Mouse (Mus musculus) midbrain, postnatal 0 days (tissue): ENCODE results near the gene Faap24. TPM values are rescaled to one million over a fixed set of nuclear protein-coding genes. Genes with fewer than 3 reads are reported as not detected.

Source experiments
- ATAC-seq: fragments of 200-750 bp; cut with Nextera tagmentation; 2 replicates; pipeline ENCODE4 v1.8.0; 2017; ENCODE audit warnings: moderate number of reproducible peaks, mild to moderate bottlenecking, moderate TSS enrichment, moderate library complexity; ENCODE audit not compliant: low FRiP score
- DNase-seq: peaks from one replicate; pipeline ENCODE4 v3.0.0-alpha.2; 2015; ENCODE audit warnings: low spot score
- H3K27ac ChIP-seq: fragments of 300-500 bp; sonication (generic); 2 replicates; pipeline ENCODE4 v1.5.1; 2014; ENCODE audit warnings: low read depth, mild to moderate bottlenecking, low read length, mixed read lengths
- H3K27me3 ChIP-seq: fragments of 300-500 bp; sonication (generic); 2 replicates; pipeline ENCODE4 v1.6.1; 2014; ENCODE audit warnings: low read length, control low read depth, mixed read lengths; ENCODE audit not compliant: insufficient read depth
- H3K36me3 ChIP-seq: fragments of 300-500 bp; sonication (generic); 2 replicates; pipeline ENCODE4 v1.6.1; 2014; ENCODE audit warnings: low read length, control low read depth, mixed read lengths; ENCODE audit not compliant: insufficient read depth
- H3K4me1 ChIP-seq: fragments of 300-500 bp; sonication (generic); 2 replicates; pipeline ENCODE4 v1.6.1; 2014; ENCODE audit warnings: mild to moderate bottlenecking, control low read depth, antibody characterized with exemption, low read length, mixed read lengths; ENCODE audit not compliant: insufficient read depth
- H3K4me2 ChIP-seq: fragments of 300-500 bp; sonication (generic); 2 replicates; pipeline ENCODE4 v1.6.1; 2014; ENCODE audit warnings: low read depth, mild to moderate bottlenecking, low read length, mixed read lengths; ENCODE audit not compliant: poor library complexity, severe bottlenecking
- H3K4me3 ChIP-seq: fragments of 300-500 bp; sonication (generic); 2 replicates; pipeline ENCODE4 v1.5.1; 2014; ENCODE audit warnings: low read depth, mild to moderate bottlenecking, low read length, moderate library complexity
- H3K9ac ChIP-seq: fragments of 300-500 bp; sonication (generic); replicated peaks from 2 replicates; pipeline ENCODE4 v1.6.1; 2014; ENCODE audit warnings: mild to moderate bottlenecking, low read length, moderate library complexity, mixed read lengths; ENCODE audit not compliant: poor library complexity, severe bottlenecking
- H3K9me3 ChIP-seq: fragments of 300-500 bp; sonication (generic); 2 replicates; pipeline ENCODE4 v1.6.1; 2016; ENCODE audit warnings: low read length, control low read depth
- CTCF ChIP-seq: IDR thresholded peaks from 2 replicates; pipeline ENCODE4 v1.5.1; 2016; ENCODE audit warnings: antibody characterized with exemption, mild to moderate bottlenecking
- WGBS: fragments of 180-500 bp; shearing (Covaris S2); extraction: QIAGEN DNeasy Blood & Tissue Kit; methylation state at CpG from one replicate; pipeline ENCODE4 v1.1.7; 2014; 5-methylcytosine and 5-hydroxymethylcytosine counted together
- polyA plus RNA-seq: library from polyadenylated mRNA; unstranded; fragments of >200 nt; fragmentation: Nextera tagmentation; extraction: Ambion mirVana; gene quantifications from 2 replicates; pipeline ENCODE4 v1.2.1, GENCODE M21; 2015
- total RNA-seq: library from RNA; depleted of rRNA; stranded (reverse); fragments of >200 nt; gene quantifications from 2 replicates; pipeline ENCODE4 v1.2.3, GENCODE M21; 2014

Gene Faap24
- total and polyA plus RNA-seq, 2 experiments from 2014 or later = 5.8 to 10.4 TPM

DNA sequence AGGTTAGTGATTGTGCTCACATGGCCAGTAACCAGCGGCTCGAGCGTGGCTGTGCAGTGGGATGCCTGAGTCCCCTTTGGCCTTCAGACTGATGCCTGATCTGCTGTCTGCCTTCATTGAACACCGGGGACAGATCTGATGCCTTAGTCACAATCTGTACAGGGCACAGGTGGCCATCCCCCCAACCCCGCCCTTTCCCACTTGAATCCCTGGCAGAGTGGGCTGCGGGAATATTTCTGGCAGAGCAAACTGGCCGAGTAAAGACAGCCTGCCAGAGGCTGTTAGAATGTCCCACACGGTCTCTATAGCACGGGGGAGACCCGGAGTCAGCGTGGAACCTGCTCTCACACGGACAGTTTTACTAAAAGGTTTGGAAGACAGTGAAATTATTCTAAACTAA lies 39.0 kb downstream of the Faap24 start:
- no peaks in the 10 kb centered on the region for H3K36me3 ChIP-seq
- H3K27me3 ChIP-seq = no peaks in the 10 kb centered on the region
- TF ChIP-seq CTCF = no peak
- H3K4me2 ChIP-seq = no peak overlapping the region
- H3K4me3 ChIP-seq = no peak overlapping the region
- ATAC-seq = no peak
- no peak overlapping the region for H3K9ac ChIP-seq
- H3K9me3 ChIP-seq = no peaks in the 10 kb centered on the region
- H3K27ac ChIP-seq = no peak overlapping the region
- WGBS = 90% methylated on average over 12 of the region's 12 CpGs
- no peaks in the 10 kb centered on the region for H3K4me1 ChIP-seq
- DNase-seq = no peak

DNA sequence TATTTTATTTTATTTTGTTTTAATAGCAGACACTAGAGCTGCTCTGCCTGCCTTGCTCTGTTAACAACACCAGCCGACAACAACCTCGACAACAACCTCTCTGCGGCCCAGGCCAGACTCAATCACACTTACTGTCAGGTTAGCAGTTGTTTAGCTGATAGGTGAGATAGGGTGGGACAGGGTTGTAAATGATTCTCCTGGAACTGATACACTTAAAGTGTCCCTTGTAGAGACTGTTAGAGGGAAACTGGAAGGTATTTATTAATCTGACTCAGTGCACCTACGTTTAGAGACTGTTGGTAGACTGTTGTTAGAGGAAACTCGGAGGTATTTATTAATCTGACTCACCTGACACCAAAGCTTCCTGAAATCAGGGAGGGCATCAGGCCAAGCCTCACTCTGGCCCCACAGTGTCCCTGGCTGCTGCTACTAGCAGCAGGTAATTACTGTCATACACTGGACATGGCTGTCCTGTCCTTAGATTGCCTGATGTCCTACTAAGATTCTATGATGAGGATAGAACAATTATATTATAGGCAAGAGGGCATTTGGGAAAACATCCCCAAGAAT lies 41.2 kb downstream of the Faap24 start:
- H3K4me2 ChIP-seq = no peak overlapping the region
- no peaks in the 10 kb centered on the region for H3K27me3 ChIP-seq
- no peaks in the 10 kb centered on the region for H3K4me1 ChIP-seq
- H3K36me3 ChIP-seq = no peaks in the 10 kb centered on the region
- no peak overlapping the region for H3K9ac ChIP-seq
- no peak for ATAC-seq
- H3K27ac ChIP-seq = no peak overlapping the region
- WGBS = 89% methylated on average over 5 of the region's 5 CpGs
- H3K9me3 ChIP-seq = no peaks in the 10 kb centered on the region
- no peak for TF ChIP-seq CTCF
- no peak for DNase-seq
- H3K4me3 ChIP-seq = no peak overlapping the region

DNA sequence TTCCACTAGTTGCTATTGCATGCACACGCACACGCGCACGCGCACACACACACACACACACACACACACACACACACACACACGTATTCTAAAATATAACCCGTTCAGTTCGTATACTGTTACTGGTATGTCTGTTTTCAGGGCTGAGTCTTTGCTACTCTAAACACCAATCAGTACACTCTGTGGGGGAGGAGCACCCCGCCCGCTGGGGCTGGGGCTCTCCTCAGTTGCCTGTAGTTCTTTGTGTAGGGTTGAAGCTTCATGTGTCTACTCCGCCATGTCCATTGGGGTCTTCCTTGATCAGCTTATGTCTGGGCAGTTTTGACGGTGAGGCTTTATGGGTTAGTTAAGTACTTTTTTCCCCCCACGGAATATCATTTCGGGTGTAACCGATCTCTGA lies 43.3 kb downstream of the Faap24 start:
- H3K9ac ChIP-seq = no peak overlapping the region
- H3K9me3 ChIP-seq = no peaks in the 10 kb centered on the region
- no peak overlapping the region for H3K4me3 ChIP-seq
- no peak for ATAC-seq
- no peak overlapping the region for H3K27ac ChIP-seq
- H3K27me3 ChIP-seq = no peaks in the 10 kb centered on the region
- no peaks in the 10 kb centered on the region for H3K36me3 ChIP-seq
- no peak for DNase-seq
- H3K4me1 ChIP-seq = no peaks in the 10 kb centered on the region
- no peak for TF ChIP-seq CTCF
- no peak overlapping the region for H3K4me2 ChIP-seq
- WGBS = 96% methylated on average over 15 of the region's 15 CpGs

DNA sequence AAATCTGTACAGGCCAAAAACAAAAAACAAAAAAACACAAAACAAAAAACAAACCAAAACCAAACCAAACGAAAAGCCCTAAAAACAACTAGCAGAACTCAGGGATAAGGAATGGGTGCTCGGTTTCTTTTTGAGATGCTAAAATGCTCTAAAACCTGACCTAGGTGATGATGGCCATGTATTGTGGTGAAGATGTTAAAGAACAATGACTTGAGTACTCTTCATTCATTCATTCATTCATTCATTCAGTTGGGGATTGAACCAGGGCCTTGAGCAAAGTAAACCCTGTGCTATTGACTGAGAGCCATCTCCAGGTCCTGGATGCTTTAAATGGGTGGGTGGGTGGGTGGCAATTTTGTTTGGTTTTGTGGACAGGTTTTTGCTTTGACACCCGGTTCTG lies 45.5 kb downstream of the Faap24 start:
- Histone ChIP-seq H3K4me3 (no peak overlapping the region), H3K9ac (no peak overlapping the region), H3K9me3 (no peaks in the 10 kb centered on the region), H3K36me3 (no peaks in the 10 kb centered on the region), H3K4me2 (no peak overlapping the region), H3K27ac (no peak overlapping the region), H3K27me3 (no peaks in the 10 kb centered on the region), H3K4me1 (no peaks in the 10 kb centered on the region)
- ATAC-seq (no peak), DNase-seq (no peak)
- WGBS = 96% methylated on average over 3 of the region's 3 CpGs
- TF ChIP-seq CTCF = no peak

DNA sequence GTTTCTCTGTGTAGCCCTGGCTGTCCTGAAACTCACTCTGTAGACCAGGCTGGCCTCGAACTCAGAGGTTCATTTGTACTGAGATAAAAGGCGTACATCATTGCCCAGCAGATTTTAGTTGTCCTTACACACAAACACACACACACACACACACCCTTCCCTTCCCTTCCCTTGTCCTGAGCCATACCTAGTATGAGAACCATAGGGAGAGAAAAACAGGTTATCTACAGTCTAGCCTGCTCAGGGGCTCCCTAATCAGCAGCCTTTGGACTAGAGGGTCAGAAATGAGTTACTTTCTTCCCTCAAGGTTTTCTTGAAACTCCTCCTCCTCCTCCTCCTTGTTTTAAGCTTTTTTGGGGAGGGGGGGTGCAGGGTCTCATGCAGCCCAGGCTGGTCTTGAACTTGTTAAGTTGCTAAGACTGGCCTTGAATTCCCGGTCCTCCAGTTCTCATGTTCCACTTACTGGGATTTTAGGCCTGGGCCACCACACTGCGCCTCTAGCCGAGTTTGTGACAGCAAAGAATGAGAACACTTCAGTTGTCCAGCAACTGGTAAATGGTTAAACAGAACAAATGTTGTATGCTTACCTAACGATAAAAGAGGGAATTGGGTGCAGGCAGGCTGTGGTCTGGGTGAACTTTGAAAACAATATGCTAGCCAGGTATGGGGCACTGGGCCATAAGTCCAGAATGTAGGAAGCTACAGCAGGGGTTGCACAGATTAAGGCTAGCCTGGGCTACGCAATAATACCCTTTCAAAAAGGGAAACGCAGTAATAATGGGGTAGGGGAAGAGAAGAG lies 46.6 kb downstream of the Faap24 start:
- no peak overlapping the region for H3K4me2 ChIP-seq
- no peaks in the 10 kb centered on the region for H3K9me3 ChIP-seq
- WGBS = 89% methylated on average over 8 of the region's 8 CpGs
- no peaks in the 10 kb centered on the region for H3K4me1 ChIP-seq
- no peaks in the 10 kb centered on the region for H3K36me3 ChIP-seq
- TF ChIP-seq CTCF = no peak
- H3K27me3 ChIP-seq = no peaks in the 10 kb centered on the region
- no peak overlapping the region for H3K27ac ChIP-seq
- no peak for DNase-seq
- ATAC-seq = no peak
- no peak overlapping the region for H3K4me3 ChIP-seq
- H3K9ac ChIP-seq = no peak overlapping the region

DNA sequence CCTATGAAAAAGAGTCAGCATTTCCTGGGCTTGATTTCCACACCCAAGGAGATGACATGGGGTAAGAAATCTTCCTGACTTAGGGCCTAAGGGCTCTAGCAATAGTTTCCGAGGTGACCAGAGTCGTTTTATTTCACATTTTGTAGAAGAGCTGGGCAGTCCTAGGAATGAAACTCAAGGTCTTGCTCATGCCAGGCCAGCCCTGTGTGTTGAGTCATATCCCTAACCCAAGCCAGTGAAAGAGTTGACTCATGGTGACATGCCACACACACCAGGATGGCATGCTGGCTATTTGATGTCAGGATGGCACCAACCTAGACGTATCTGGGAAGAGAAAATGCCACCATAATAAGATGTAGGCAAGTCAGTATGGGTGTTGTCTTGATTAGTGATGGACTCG lies 47.6 kb downstream of the Faap24 start:
- DNase-seq (no peak), ATAC-seq (no peak)
- no peak overlapping the region for H3K4me2 ChIP-seq
- no peaks in the 10 kb centered on the region for H3K4me1 ChIP-seq
- no peak for TF ChIP-seq CTCF
- 87% methylated on average over 4 of the region's 4 CpGs for WGBS
- H3K27ac ChIP-seq = no peak overlapping the region
- no peaks in the 10 kb centered on the region for H3K9me3 ChIP-seq
- no peaks in the 10 kb centered on the region for H3K27me3 ChIP-seq
- H3K9ac ChIP-seq = no peak overlapping the region
- H3K4me3 ChIP-seq = no peak overlapping the region
- H3K36me3 ChIP-seq = no peaks in the 10 kb centered on the region
